Mouse (Mus musculus) monocyte, adult 5-6 weeks (primary cell): ENCODE measurements around the gene Astn2. TPM values are rescaled to one million over a fixed set of nuclear protein-coding genes. Genes with fewer than 3 reads are reported as not detected.

Experiments used
- ATAC-seq: fragments of 153-309, 156-312 bp; replicated peaks from 2 replicates; pipeline ENCODE4 v1.8.0; 2017; ENCODE audit warnings: mild to moderate bottlenecking; ENCODE audit not compliant: low TSS enrichment, insufficient number of reproducible peaks, severe bottlenecking, poor library complexity, low FRiP score
- total RNA-seq: library from RNA; stranded (forward); fragments of 200-1000, 200-491, 200-594 nt; gene quantifications from 3 replicates; pipeline ENCODE4 v1.2.3, GENCODE M21; 2017

The Astn2 gene
- total RNA-seq, 1 experiment from 2014 or later: not detected

GRCm38 (mm10) chr4:65565493-65565892 lies 838.9 kb downstream of the Astn2 start:
- no peak for ATAC-seq

GRCm38 (mm10) chr4:65548561-65548960 lies 855.9 kb downstream of the Astn2 start:
- no peak for ATAC-seq

GRCm38 (mm10) chr4:65545582-65545981 lies 858.8 kb downstream of the Astn2 start:
- ATAC-seq: no peak

- ATAC-seq: no peak
These were observed 872.2 kb downstream of the Astn2 start for GRCm38 (mm10) chr4:65532071-65532736.

GRCm38 (mm10) chr4:65531621-65532020 lies 872.8 kb downstream of the Astn2 start:
- no peak for ATAC-seq

GRCm38 (mm10) chr4:65530901-65531300 lies 873.5 kb downstream of the Astn2 start:
- ATAC-seq: no peak

- ATAC-seq: no peak
These were observed 896.3 kb downstream of the Astn2 start for GRCm38 (mm10) chr4:65508101-65508500.

- no peak for ATAC-seq
These were observed 897.5 kb downstream of the Astn2 start for GRCm38 (mm10) chr4:65506870-65507269.

GRCm38 (mm10) chr4:65496463-65496834 lies 908.0 kb downstream of the Astn2 start:
- ATAC-seq: no peak

- ATAC-seq: no peak
These were observed 908.5 kb downstream of the Astn2 start for GRCm38 (mm10) chr4:65495705-65496462.

GRCm38 (mm10) chr4:65491541-65491940 lies 912.9 kb downstream of the Astn2 start:
- no peak for ATAC-seq

GRCm38 (mm10) chr4:65489711-65490110 lies 914.7 kb downstream of the Astn2 start:
- no peak for ATAC-seq

- ATAC-seq: no peak
These were observed 922.8 kb downstream of the Astn2 start for GRCm38 (mm10) chr4:65481632-65482031.

- ATAC-seq: no peak
These were observed 927.3 kb downstream of the Astn2 start for GRCm38 (mm10) chr4:65477106-65477505.

GRCm38 (mm10) chr4:65475925-65476560 lies 928.4 kb downstream of the Astn2 start:
- ATAC-seq: no peak

- ATAC-seq: no peak
These were observed 931.3 kb downstream of the Astn2 start for GRCm38 (mm10) chr4:65473141-65473540.

GRCm38 (mm10) chr4:65449171-65449570 lies 955.2 kb downstream of the Astn2 start:
- ATAC-seq: no peak

GRCm38 (mm10) chr4:65441746-65442145 lies 962.7 kb downstream of the Astn2 start:
- no peak for ATAC-seq

- ATAC-seq: no peak
These were observed 973.6 kb downstream of the Astn2 start for GRCm38 (mm10) chr4:65430804-65431203.

- no peak for ATAC-seq
These were observed 976.9 kb downstream of the Astn2 start for GRCm38 (mm10) chr4:65427480-65427879.
